Mouse (Mus musculus) hindbrain, embryonic 13.5 days (tissue): ENCODE measurements at regions not wholly inside any gene's neighbourhood (a gene's known extent, or its start where the extent isn't known, plus 50 kb on each side); places are given as distances from the start of the nearest gene placed in this dataset.

Experiments
- ATAC-seq: fragments of 200-750 bp; cut with Nextera tagmentation; 2 replicates; pipeline ENCODE4 v1.8.0; 2017; ENCODE audit warnings: moderate TSS enrichment; ENCODE audit not compliant: low FRiP score
- H3K27ac ChIP-seq: fragments of 300-500 bp; sonication (generic); 2 replicates; pipeline ENCODE4 v1.5.1; 2015; ENCODE audit warnings: inconsistent platforms, mild to moderate bottlenecking, moderate library complexity
- H3K27me3 ChIP-seq: fragments of 300-500 bp; sonication (generic); 2 replicates; pipeline ENCODE4 v1.6.1; 2015; ENCODE audit warnings: mild to moderate bottlenecking, inconsistent platforms
- H3K36me3 ChIP-seq: fragments of 300-500 bp; sonication (generic); 2 replicates; pipeline ENCODE4 v1.6.1; 2015; ENCODE audit warnings: mild to moderate bottlenecking, inconsistent platforms
- H3K4me1 ChIP-seq: fragments of 300-500 bp; sonication (generic); replicated peaks from 2 replicates; pipeline ENCODE4 v1.6.1; 2015; ENCODE audit warnings: inconsistent platforms
- H3K4me2 ChIP-seq: fragments of 300-500 bp; sonication (generic); 2 replicates; pipeline ENCODE4 v1.6.1; 2015; ENCODE audit warnings: inconsistent platforms, mild to moderate bottlenecking, moderate library complexity
- H3K4me3 ChIP-seq: fragments of 300-500 bp; sonication (generic); 2 replicates; pipeline ENCODE4 v1.5.1; 2015; ENCODE audit warnings: mild to moderate bottlenecking, inconsistent platforms
- H3K9ac ChIP-seq: fragments of 300-500 bp; sonication (generic); 2 replicates; pipeline ENCODE4 v1.6.1; 2015; ENCODE audit warnings: mild to moderate bottlenecking, inconsistent platforms
- H3K9me3 ChIP-seq: fragments of 300-500 bp; sonication (generic); 2 replicates; pipeline ENCODE4 v1.6.1; 2016; ENCODE audit warnings: inconsistent platforms
- WGBS: fragments of 180-500 bp; shearing (Covaris S2); methylation state at CpG from one replicate; pipeline ENCODE4 v1.1.7; 2015; 5-methylcytosine and 5-hydroxymethylcytosine counted together

- Histone ChIP-seq H3K36me3 (no peaks in the 10 kb centered on the region), H3K4me2 (no peak overlapping the region), H3K9me3 (no peaks in the 10 kb centered on the region), H3K27me3 (no peaks in the 10 kb centered on the region), H3K4me1 (no peaks in the 10 kb centered on the region), H3K4me3 (no peak overlapping the region), H3K27ac (no peak overlapping the region), H3K9ac (no peak overlapping the region)
- ATAC-seq = no peak
- WGBS = 74% methylated on average over 2 of the region's 2 CpGs
Observed at GRCm38 (mm10) chr9:16994169-16994568, 493.1 kb upstream of the Fat3 start.

GRCm38 (mm10) chr9:16988114-16988513 lies 487.0 kb upstream of the Fat3 start:
- 0 out of 2 replicates have a peak, but pooled peaks have one; percentile 61 for ATAC-seq
- Histone ChIP-seq H3K36me3 (no peaks in the 10 kb centered on the region), H3K9me3 (no peaks in the 10 kb centered on the region), H3K27ac (no peak overlapping the region), H3K4me2 (no peak overlapping the region), H3K9ac (no peak overlapping the region), H3K4me3 (no peak overlapping the region), H3K27me3 (no peaks in the 10 kb centered on the region), H3K4me1 (0 out of 2 replicates have a peak, but pooled peaks cover 3% of the 10 kb centered on the region)
- 35% methylated on average over 3 of the region's 3 CpGs for WGBS

DNA sequence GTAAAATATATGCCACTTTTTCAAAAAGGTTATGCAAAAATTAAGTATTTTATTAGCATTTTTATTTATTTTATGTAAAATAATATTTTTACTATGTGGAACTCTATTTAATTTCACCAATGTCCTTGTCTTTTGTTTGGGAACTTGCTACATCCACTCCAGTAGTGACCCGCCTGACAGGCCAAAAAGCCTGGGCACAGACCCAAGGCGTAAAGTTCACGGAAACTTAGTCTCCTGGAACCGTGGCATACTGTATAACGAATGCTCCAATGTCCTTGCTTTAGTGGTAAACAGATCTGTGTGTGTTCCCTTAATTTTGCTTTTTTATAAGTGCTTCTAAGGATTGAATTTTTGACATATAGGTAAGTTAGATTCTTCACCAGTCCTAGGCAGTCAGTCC lies 476.2 kb upstream of the Fat3 start:
- H3K27me3 ChIP-seq = no peaks in the 10 kb centered on the region
- 94% methylated on average over 5 of the region's 5 CpGs for WGBS
- H3K9me3 ChIP-seq = no peaks in the 10 kb centered on the region
- no peak overlapping the region for H3K27ac ChIP-seq
- H3K4me2 ChIP-seq = no peak overlapping the region
- H3K4me1 ChIP-seq = no peaks in the 10 kb centered on the region
- H3K4me3 ChIP-seq = no peak overlapping the region
- H3K9ac ChIP-seq = no peak overlapping the region
- ATAC-seq = no peak
- H3K36me3 ChIP-seq = no peaks in the 10 kb centered on the region

- WGBS = 26% methylated on average over 4 of the region's 4 CpGs
- Histone ChIP-seq H3K36me3 (no peaks in the 10 kb centered on the region), H3K27me3 (no peaks in the 10 kb centered on the region), H3K4me3 (no peak overlapping the region), H3K9ac (no peak overlapping the region), H3K4me2 (no peak overlapping the region), H3K9me3 (no peaks in the 10 kb centered on the region), H3K4me1 (no peaks in the 10 kb centered on the region; the same call in 1 of the 2 replicates), H3K27ac (no peak overlapping the region)
- ATAC-seq = no peak
Observed at GRCm38 (mm10) chr9:16970373-16970772, 469.3 kb upstream of the Fat3 start.

DNA sequence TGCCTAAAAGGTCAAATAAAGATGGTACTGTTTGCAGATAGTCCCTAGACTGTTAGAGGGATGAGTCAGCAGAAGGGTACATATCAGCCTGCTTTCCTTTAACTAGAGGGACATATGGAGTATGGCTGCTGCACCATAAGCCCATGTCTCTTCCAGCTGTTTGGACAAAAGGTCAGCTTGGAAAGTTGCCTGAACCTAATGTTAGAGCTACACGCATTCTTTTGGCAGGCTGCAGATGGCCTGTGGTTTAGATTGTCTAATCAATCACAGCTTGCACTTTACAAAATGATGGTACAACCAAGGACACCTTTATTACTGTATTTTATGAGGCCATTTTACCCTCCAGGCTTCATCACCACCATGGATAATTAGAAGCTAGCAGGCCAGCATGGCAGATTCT lies 432.5 kb upstream of the Fat3 start:
- no peaks in the 10 kb centered on the region for H3K27me3 ChIP-seq
- H3K4me2 ChIP-seq = no peak overlapping the region
- WGBS = 62% methylated on average over 1 of the region's 1 CpGs
- no peak overlapping the region for H3K9ac ChIP-seq
- H3K4me1 ChIP-seq = no peaks in the 10 kb centered on the region; the same call in 1 of the 2 replicates
- peak; percentile 54; the same call in 1 of the 2 replicates for ATAC-seq
- no peaks in the 10 kb centered on the region for H3K36me3 ChIP-seq
- H3K9me3 ChIP-seq = no peaks in the 10 kb centered on the region
- H3K4me3 ChIP-seq = no peak overlapping the region
- no peak overlapping the region for H3K27ac ChIP-seq

- Histone ChIP-seq H3K4me3 (no peak overlapping the region), H3K9me3 (no peaks in the 10 kb centered on the region), H3K4me2 (no peak overlapping the region), H3K9ac (no peak overlapping the region), H3K4me1 (no peaks in the 10 kb centered on the region; the same call in 1 of the 2 replicates), H3K36me3 (no peaks in the 10 kb centered on the region), H3K27me3 (no peaks in the 10 kb centered on the region), H3K27ac (no peak overlapping the region)
- no peak for ATAC-seq
- 97% methylated on average over 3 of the region's 3 CpGs for WGBS
Observed at GRCm38 (mm10) chr9:16931586-16931985, 430.5 kb upstream of the Fat3 start.

GRCm38 (mm10) chr9:16926315-16926984 lies 425.4 kb upstream of the Fat3 start:
- Histone ChIP-seq H3K4me3 (no peak overlapping the region), H3K27me3 (no peaks in the 10 kb centered on the region), H3K9ac (no peak overlapping the region), H3K27ac (no peak overlapping the region), H3K9me3 (no peaks in the 10 kb centered on the region), H3K4me1 (no peaks in the 10 kb centered on the region), H3K4me2 (no peak overlapping the region), H3K36me3 (no peaks in the 10 kb centered on the region)
- WGBS = 89% methylated on average over 4 of the region's 4 CpGs
- no peak for ATAC-seq

DNA sequence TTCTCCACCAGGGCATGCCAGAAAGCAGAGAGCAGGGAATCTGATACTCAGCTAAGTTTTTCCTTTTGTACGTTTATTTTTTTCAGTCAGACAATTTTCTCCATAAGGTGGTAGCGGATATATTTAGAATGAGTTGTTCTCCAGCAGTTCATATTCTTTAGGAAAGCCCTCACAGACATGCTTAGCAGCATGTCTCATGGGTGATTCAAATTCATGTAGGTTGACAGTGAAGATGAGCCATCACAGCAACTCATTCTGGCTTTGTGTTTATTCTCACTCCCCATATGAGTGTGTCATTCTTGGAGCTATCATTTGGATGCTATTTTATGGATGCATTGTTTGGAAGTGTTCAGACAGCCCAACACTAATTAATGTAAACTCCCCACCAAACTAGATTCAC lies 424.2 kb upstream of the Fat3 start:
- no peak for ATAC-seq
- Histone ChIP-seq H3K27me3 (no peaks in the 10 kb centered on the region), H3K27ac (no peak overlapping the region), H3K9me3 (no peaks in the 10 kb centered on the region), H3K36me3 (no peaks in the 10 kb centered on the region), H3K9ac (no peak overlapping the region), H3K4me3 (no peak overlapping the region), H3K4me2 (no peak overlapping the region), H3K4me1 (no peaks in the 10 kb centered on the region)
- WGBS = 88% methylated on average over 2 of the region's 2 CpGs

DNA sequence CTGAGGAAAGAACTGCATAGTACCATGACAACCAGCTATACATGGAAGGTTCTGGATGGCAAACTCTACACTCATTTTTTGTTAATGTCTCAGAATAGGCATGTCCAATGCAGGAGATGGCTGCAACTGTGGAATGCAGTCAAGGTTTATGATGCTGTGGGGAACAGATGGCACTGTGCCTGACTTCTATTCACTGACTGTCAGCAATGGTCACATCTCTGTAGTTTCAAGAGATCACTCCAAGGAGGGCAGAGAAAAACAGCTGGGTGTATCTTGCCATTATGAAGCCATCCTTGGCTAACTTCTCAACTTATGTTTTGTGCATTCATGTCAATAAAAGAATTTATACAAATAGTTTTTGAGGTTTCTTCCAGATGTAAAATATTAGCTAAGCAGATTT lies 405.1 kb upstream of the Fat3 start:
- Histone ChIP-seq H3K4me1 (no peaks in the 10 kb centered on the region), H3K36me3 (no peaks in the 10 kb centered on the region), H3K4me3 (no peak overlapping the region), H3K4me2 (no peak overlapping the region), H3K9me3 (no peaks in the 10 kb centered on the region), H3K27ac (no peak overlapping the region), H3K27me3 (no peaks in the 10 kb centered on the region), H3K9ac (no peak overlapping the region)
- ATAC-seq = no peak

DNA sequence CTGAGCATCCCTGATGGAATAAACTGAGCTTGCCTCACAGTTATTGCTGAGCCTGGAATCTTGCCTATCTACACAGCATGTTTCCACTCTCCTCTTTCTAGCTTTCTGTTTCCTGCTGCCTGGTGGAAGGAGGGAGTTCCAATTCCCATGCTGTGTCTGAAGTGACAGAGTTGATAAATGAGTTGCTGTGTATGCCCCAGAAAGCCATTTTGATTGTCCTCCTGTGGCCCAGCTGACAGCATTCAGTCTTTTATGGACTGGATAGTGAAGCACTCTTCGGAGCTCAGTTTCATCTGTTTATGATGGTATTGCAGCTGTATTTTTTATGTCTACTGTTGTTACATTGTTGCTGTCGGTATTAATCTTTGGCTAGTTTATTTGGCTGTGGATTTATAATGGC lies 398.0 kb upstream of the Fat3 start:
- Histone ChIP-seq H3K4me1 (no peaks in the 10 kb centered on the region), H3K4me2 (no peak overlapping the region), H3K4me3 (no peak overlapping the region), H3K9me3 (no peaks in the 10 kb centered on the region), H3K27ac (no peak overlapping the region), H3K36me3 (no peaks in the 10 kb centered on the region), H3K27me3 (no peaks in the 10 kb centered on the region), H3K9ac (no peak overlapping the region)
- ATAC-seq = no peak
- WGBS = 64% methylated on average over 2 of the region's 2 CpGs

- Histone ChIP-seq H3K27ac (no peak overlapping the region), H3K4me1 (no peaks in the 10 kb centered on the region), H3K4me2 (no peak overlapping the region), H3K9me3 (no peaks in the 10 kb centered on the region), H3K27me3 (no peaks in the 10 kb centered on the region), H3K36me3 (no peaks in the 10 kb centered on the region), H3K4me3 (no peak overlapping the region), H3K9ac (no peak overlapping the region)
- 84% methylated on average over 10 of the region's 10 CpGs for WGBS
- ATAC-seq = no peak
Observed at GRCm38 (mm10) chr9:16852458-16853026, 351.5 kb upstream of the Fat3 start.

- Histone ChIP-seq H3K27me3 (no peaks in the 10 kb centered on the region), H3K4me3 (no peak overlapping the region), H3K9me3 (no peaks in the 10 kb centered on the region), H3K4me2 (no peak overlapping the region), H3K9ac (no peak overlapping the region), H3K4me1 (no peaks in the 10 kb centered on the region), H3K36me3 (no peaks in the 10 kb centered on the region), H3K27ac (no peak overlapping the region)
- 76% methylated on average over 2 of the region's 2 CpGs for WGBS
- ATAC-seq = no peak
Observed at GRCm38 (mm10) chr9:16808494-16808893, 307.4 kb upstream of the Fat3 start.

DNA sequence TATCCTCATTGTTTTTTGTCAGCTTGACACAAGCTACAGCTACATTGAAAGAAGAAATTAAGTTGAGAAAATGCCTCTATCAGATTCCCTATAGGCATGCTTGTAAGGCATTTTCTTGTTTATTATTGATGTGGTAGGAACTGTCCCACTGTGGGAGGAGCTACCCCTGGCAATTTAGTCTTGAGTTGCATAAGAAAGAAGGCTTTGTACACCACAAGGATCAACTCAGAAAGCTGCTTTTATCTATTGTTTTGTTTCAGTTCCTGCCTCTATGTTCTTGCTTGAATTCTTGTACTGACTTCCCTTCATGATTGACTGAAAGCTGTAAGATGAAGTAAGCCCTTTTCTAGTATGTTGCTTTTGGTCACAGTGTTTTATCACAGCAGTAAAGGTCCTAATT lies 271.8 kb upstream of the Fat3 start:
- Histone ChIP-seq H3K36me3 (no peaks in the 10 kb centered on the region), H3K9me3 (no peaks in the 10 kb centered on the region), H3K4me1 (no peaks in the 10 kb centered on the region), H3K4me3 (no peak overlapping the region), H3K27ac (no peak overlapping the region), H3K4me2 (no peak overlapping the region), H3K27me3 (no peaks in the 10 kb centered on the region), H3K9ac (no peak overlapping the region)
- ATAC-seq = no peak
